Mouse (Mus musculus) liver, embryonic 15.5 days (tissue): Measurements from ENCODE around the gene Ptpn7. TPM values are rescaled to one million over a fixed set of nuclear protein-coding genes. Genes with fewer than 3 reads are reported as not detected.

Source experiments
- ATAC-seq: fragments of 200-750 bp; cut with Nextera tagmentation; 2 replicates; pipeline ENCODE4 v1.8.0; 2017; ENCODE audit warnings: moderate number of reproducible peaks, mild to moderate bottlenecking, moderate library complexity; ENCODE audit not compliant: insufficient read depth
- H3K27ac ChIP-seq: fragments of 300-500 bp; sonication (generic); replicated peaks from 2 replicates; pipeline ENCODE4 v1.5.1; 2015; ENCODE audit warnings: mild to moderate bottlenecking, inconsistent platforms
- H3K27me3 ChIP-seq: fragments of 300-500 bp; sonication (generic); 2 replicates; pipeline ENCODE4 v1.6.1; 2015; ENCODE audit warnings: mild to moderate bottlenecking, inconsistent platforms
- H3K36me3 ChIP-seq: fragments of 300-500 bp; sonication (generic); replicated peaks from 2 replicates; pipeline ENCODE4 v1.6.1; 2015; ENCODE audit warnings: moderate library complexity, mild to moderate bottlenecking, inconsistent platforms
- H3K4me1 ChIP-seq: fragments of 300-500 bp; sonication (generic); replicated peaks from 2 replicates; pipeline ENCODE4 v1.6.1; 2015; ENCODE audit warnings: inconsistent platforms
- H3K4me2 ChIP-seq: fragments of 300-500 bp; sonication (generic); 2 replicates; pipeline ENCODE4 v1.6.1; 2015; ENCODE audit warnings: moderate library complexity, mild to moderate bottlenecking, inconsistent platforms
- H3K4me3 ChIP-seq: fragments of 300-500 bp; sonication (generic); replicated peaks from 2 replicates; pipeline ENCODE4 v1.5.1; 2015; ENCODE audit warnings: mild to moderate bottlenecking, inconsistent platforms
- H3K9ac ChIP-seq: fragments of 300-500 bp; sonication (generic); 2 replicates; pipeline ENCODE4 v1.6.1; 2015; ENCODE audit warnings: moderate library complexity, mild to moderate bottlenecking, inconsistent platforms
- H3K9me3 ChIP-seq: fragments of 300-500 bp; sonication (generic); replicated peaks from 2 replicates; pipeline ENCODE4 v1.6.1; 2016; ENCODE audit warnings: inconsistent platforms
- WGBS: fragments of 180-500 bp; shearing (Covaris S2); methylation state at CpG from one replicate; pipeline ENCODE4 v1.1.7; 2015; ENCODE audit warnings: mixed read lengths; ENCODE audit not compliant: insufficient replicate concordance; 5-methylcytosine and 5-hydroxymethylcytosine counted together
- polyA plus RNA-seq: library from polyadenylated mRNA; unstranded; fragments of >200 nt; fragmentation: Nextera tagmentation; extraction: Ambion mirVana; gene quantifications from 2 replicates; pipeline ENCODE4 v1.2.1, GENCODE M21; 2015

Ptpn7 gene
- polyA plus RNA-seq, 1 experiment from 2014 or later, result 10.9 TPM

- H3K4me2 ChIP-seq, result no peak overlapping the region
- 24% methylated on average over 9 of the region's 9 CpGs for WGBS
- no peaks in the 10 kb centered on the region for H3K9me3 ChIP-seq
- H3K9ac ChIP-seq, result no peak overlapping the region
- H3K4me3 ChIP-seq, result no peak overlapping the region
- no peak for ATAC-seq
- no peak overlapping the region for H3K27ac ChIP-seq
- peaks cover 9% of the 10 kb centered on the region for H3K27me3 ChIP-seq
- no peaks in the 10 kb centered on the region for H3K36me3 ChIP-seq
- H3K4me1 ChIP-seq, result peaks cover 42% of the 10 kb centered on the region
Observed at GRCm38 (mm10) chr1:135128986-135129385, 3.5 kb upstream of the Ptpn7 start.

DNA sequence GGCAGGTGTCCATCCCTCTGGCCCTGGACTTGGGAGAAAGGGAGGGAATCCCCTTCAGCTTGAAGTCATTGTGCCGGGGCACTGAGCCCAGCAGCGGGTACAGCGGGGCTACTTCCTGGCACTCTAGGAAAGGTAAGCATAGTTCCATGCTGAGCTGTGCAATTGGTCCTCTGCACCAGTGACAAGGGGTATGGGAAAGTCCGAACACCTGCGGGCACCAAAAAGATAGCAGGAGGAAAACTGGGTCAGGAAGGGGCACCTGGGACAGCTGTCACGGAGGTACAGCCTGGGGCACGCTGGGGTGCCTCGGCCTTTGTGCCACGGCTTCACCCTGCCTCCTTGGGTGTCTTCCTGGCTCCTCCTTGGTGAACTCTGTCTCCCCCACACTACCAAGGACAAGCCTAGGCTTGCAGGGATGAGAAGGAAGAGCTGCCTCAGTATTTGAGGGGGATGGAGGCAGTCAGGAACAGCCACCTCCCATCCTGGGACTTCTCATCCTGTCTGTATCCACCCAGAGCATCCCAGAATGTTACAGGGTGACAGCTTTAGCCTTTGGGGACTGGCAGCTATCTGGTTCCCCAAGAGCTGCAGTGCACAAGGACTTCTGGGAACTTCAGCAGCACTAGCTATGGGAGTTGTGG is 2.8 kb upstream of the Ptpn7 start:
- H3K36me3 ChIP-seq, result no peaks in the 10 kb centered on the region
- H3K27me3 ChIP-seq, result peaks cover 9% of the 10 kb centered on the region
- peaks cover 49% of the 10 kb centered on the region for H3K4me1 ChIP-seq
- no peak overlapping the region for H3K4me2 ChIP-seq
- H3K27ac ChIP-seq, result no peak overlapping the region
- no peak overlapping the region for H3K9ac ChIP-seq
- no peak overlapping the region for H3K4me3 ChIP-seq
- no peak for ATAC-seq
- 59% methylated on average over 9 of the region's 9 CpGs for WGBS
- H3K9me3 ChIP-seq, result no peaks in the 10 kb centered on the region

- Histone ChIP-seq H3K4me3 (no peak overlapping the region), H3K27me3 (peaks cover 9% of the 10 kb centered on the region), H3K36me3 (no peaks in the 10 kb centered on the region), H3K4me2 (peak overlapping the region; percentile 61), H3K4me1 (peaks cover 50% of the 10 kb centered on the region), H3K27ac (0 out of 2 replicates have a peak overlapping the region, but pooled peaks have one; percentile 75), H3K9ac (no peak overlapping the region), H3K9me3 (no peaks in the 10 kb centered on the region)
- WGBS, result 10% methylated on average over 2 of the region's 2 CpGs
- ATAC-seq, result no peak
Observed at GRCm38 (mm10) chr1:135130376-135131018, 2.0 kb upstream of the Ptpn7 start.

DNA sequence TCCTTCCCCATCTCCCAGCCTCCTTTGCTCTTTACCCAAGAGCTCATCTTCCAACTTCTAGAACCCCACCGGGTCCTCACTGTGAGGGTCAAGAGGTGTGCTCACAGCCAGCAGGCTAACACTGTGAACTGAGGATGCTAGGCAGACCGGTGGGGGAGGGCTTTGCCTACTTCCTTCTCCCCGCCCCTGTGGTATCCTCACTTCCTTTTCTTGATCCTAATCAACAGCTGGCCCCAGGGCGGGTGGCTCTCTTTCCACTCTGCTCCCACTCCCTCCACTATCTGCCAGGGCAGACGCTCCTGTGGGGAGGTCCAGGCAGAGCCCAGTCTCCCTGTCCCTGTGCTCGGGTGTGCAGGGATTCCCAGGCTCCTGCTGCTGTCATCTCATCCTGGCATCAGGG is 1.5 kb upstream of the Ptpn7 start:
- 2% methylated on average over 6 of the region's 6 CpGs for WGBS
- Histone ChIP-seq H3K9me3 (no peaks in the 10 kb centered on the region), H3K27me3 (peaks cover 9% of the 10 kb centered on the region), H3K4me2 (peak overlapping the region; percentile 61), H3K9ac (no peak overlapping the region), H3K36me3 (no peaks in the 10 kb centered on the region), H3K4me1 (peaks cover 50% of the 10 kb centered on the region), H3K4me3 (no peak overlapping the region), H3K27ac (peak overlapping the region; percentile 75)
- ATAC-seq, result no peak

GRCm38 (mm10) chr1:135131560-135131959 is 940 bp upstream of the Ptpn7 start:
- H3K4me2 ChIP-seq, result peak overlapping the region; percentile 61
- H3K27ac ChIP-seq, result peak overlapping the region; percentile 75
- H3K9ac ChIP-seq, result no peak overlapping the region; the same call in 1 of the 2 replicates
- H3K4me3 ChIP-seq, result no peak overlapping the region
- H3K36me3 ChIP-seq, result no peaks in the 10 kb centered on the region
- no peak for ATAC-seq
- peaks cover 9% of the 10 kb centered on the region for H3K27me3 ChIP-seq
- 8% methylated on average over 8 of the region's 8 CpGs for WGBS
- H3K4me1 ChIP-seq, result peaks cover 50% of the 10 kb centered on the region
- H3K9me3 ChIP-seq, result no peaks in the 10 kb centered on the region

GRCm38 (mm10) chr1:135132893-135133369 is 431 bp downstream of the Ptpn7 start:
- Histone ChIP-seq H3K4me1 (peaks cover 50% of the 10 kb centered on the region), H3K9me3 (no peaks in the 10 kb centered on the region), H3K27ac (peak overlapping the region; percentile 75), H3K27me3 (peaks cover 9% of the 10 kb centered on the region), H3K4me3 (peak overlapping the region; percentile 41), H3K9ac (peak overlapping the region; percentile 33), H3K36me3 (no peaks in the 10 kb centered on the region), H3K4me2 (peak overlapping the region; percentile 61)
- 16% methylated on average over 9 of the region's 9 CpGs for WGBS
- ATAC-seq, result peak; percentile 60

GRCm38 (mm10) chr1:135133678-135134435 is 1.4 kb downstream of the Ptpn7 start:
- H3K9ac ChIP-seq, result 0 out of 2 replicates have a peak overlapping the region, but pooled peaks have one; percentile 33
- peak overlapping the region; percentile 61 for H3K4me2 ChIP-seq
- H3K36me3 ChIP-seq, result no peaks in the 10 kb centered on the region
- peak overlapping the region; percentile 41 for H3K4me3 ChIP-seq
- H3K27me3 ChIP-seq, result peaks cover 9% of the 10 kb centered on the region
- H3K9me3 ChIP-seq, result no peaks in the 10 kb centered on the region
- H3K4me1 ChIP-seq, result peaks cover 50% of the 10 kb centered on the region
- no peak; the same call in 1 of the 2 replicates for ATAC-seq
- H3K27ac ChIP-seq, result peak overlapping the region; percentile 75
- 23% methylated on average over 10 of the region's 10 CpGs for WGBS

GRCm38 (mm10) chr1:135135111-135135787 is 2.7 kb downstream of the Ptpn7 start:
- Histone ChIP-seq H3K27me3 (no peaks in the 10 kb centered on the region), H3K9me3 (no peaks in the 10 kb centered on the region), H3K9ac (no peak overlapping the region), H3K27ac (no peak overlapping the region), H3K4me1 (peaks cover 42% of the 10 kb centered on the region), H3K36me3 (0 out of 2 replicates have a peak, but pooled peaks cover 3% of the 10 kb centered on the region), H3K4me3 (no peak overlapping the region), H3K4me2 (no peak overlapping the region)
- WGBS, result 45% methylated on average over 8 of the region's 8 CpGs
- ATAC-seq, result no peak

- H3K36me3 ChIP-seq, result 0 out of 2 replicates have a peak, but pooled peaks cover 8% of the 10 kb centered on the region
- H3K4me3 ChIP-seq, result no peak overlapping the region
- H3K9ac ChIP-seq, result no peak overlapping the region
- no peak overlapping the region for H3K4me2 ChIP-seq
- H3K9me3 ChIP-seq, result no peaks in the 10 kb centered on the region
- ATAC-seq, result no peak
- 6% methylated on average over 1 of the region's 1 CpGs for WGBS
- no peaks in the 10 kb centered on the region for H3K27me3 ChIP-seq
- no peak overlapping the region for H3K27ac ChIP-seq
- H3K4me1 ChIP-seq, result peaks cover 33% of the 10 kb centered on the region
Observed at GRCm38 (mm10) chr1:135136500-135136899, 4.0 kb downstream of the Ptpn7 start.

DNA sequence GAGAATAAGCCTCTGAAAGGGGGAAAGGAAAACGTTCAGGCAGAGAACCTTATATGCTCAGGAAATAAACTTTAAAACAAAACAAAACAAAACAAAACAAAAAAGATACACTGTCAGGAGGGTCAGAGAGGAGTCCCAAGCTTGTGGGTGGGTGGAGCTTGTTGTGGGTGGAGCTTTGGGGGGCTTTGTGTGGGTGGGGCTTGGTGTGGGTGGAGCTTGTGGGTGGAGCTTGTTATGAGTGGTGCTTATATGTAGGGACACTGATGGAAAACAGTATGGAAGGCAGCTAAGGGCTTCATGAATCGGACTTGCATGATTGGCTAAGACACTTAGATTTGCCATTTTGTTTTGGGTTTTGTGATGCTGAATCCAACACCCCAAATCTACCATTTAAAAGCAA is 7.4 kb downstream of the Ptpn7 start:
- Histone ChIP-seq H3K9ac (no peak overlapping the region), H3K4me1 (no peaks in the 10 kb centered on the region; the same call in 1 of the 2 replicates), H3K27me3 (peaks cover under 1% of the 10 kb centered on the region; the same call in 1 of the 2 replicates), H3K36me3 (peaks cover 11% of the 10 kb centered on the region; the same call in 1 of the 2 replicates), H3K27ac (no peak overlapping the region), H3K4me2 (no peak overlapping the region), H3K4me3 (no peak overlapping the region), H3K9me3 (no peaks in the 10 kb centered on the region)
- 74% methylated on average over 2 of the region's 2 CpGs for WGBS
- no peak for ATAC-seq
